Mouse (Mus musculus) E14TG2a.4 (cell line): ENCODE measurements at regions not wholly inside any gene's neighbourhood (a gene's known extent, or its start where the extent isn't known, plus 50 kb on each side); places are given as distances from the start of the nearest gene placed in this dataset.

Experiments
- CTCF ChIP-seq: conservative IDR thresholded peaks from 2 replicates; pipeline ENCODE4 v1.5.1; 2014; ENCODE audit warnings: low read length
- NANOG ChIP-seq: IDR thresholded peaks from 2 replicates; pipeline ENCODE4 v1.6.1; 2014; ENCODE audit warnings: borderline replicate concordance, low read length, mixed read lengths
- POU5F1 ChIP-seq: IDR thresholded peaks from 2 replicates; pipeline ENCODE4 v1.6.1; 2014; ENCODE audit warnings: low read length, borderline replicate concordance

DNA sequence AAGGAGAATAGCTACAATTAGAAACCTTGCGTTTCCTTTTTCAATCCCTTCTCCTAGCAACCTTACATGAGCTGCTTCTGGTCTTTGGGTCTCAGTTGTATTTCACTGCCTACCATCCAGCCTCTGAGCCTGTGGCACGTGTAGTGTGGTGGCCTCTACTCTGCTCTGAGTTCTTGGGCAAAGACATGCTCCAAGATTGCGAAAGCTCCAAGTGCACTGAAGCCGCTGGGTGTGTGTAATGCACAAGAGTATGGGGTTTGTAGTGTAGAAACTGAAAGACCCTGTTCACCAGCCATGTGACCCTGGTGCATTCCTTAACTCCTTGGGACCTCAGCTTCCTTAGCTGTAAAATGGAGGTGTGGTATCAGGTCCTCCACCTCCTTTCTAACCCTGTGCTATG lies 89.8 kb upstream of the Bcor start:
- TF ChIP-seq CTCF = no peak
- no peak for TF ChIP-seq POU5F1
- no peak for TF ChIP-seq NANOG
